Mouse (Mus musculus) MEL (cell line): Measurements from ENCODE around the gene Gm609.

Experiments used
- CTCF ChIP-seq, 3 experiments: IDR thresholded peaks in 2 of 3; conservative IDR thresholded peaks in 1 of 3; 2 replicates each; pipeline ENCODE4 v1.5.1; 2011 to 2012; ENCODE audit warnings: low read length in 3 of 3, low read depth in 2 of 3, mild to moderate bottlenecking in 2 of 3, improper control_type of control experiment in 1 of 3, inconsistent platforms in 1 of 3, mixed read lengths in 1 of 3, moderate library complexity in 1 of 3; ENCODE audit not compliant: control insufficient read depth in 1 of 3, insufficient read depth in 1 of 3, poor library complexity in 1 of 3, severe bottlenecking in 1 of 3
- HCFC1 ChIP-seq: IDR thresholded peaks from 2 replicates; pipeline ENCODE4 v1.6.1; 2012; ENCODE audit warnings: low read depth, mild to moderate bottlenecking, inconsistent platforms, low read length, improper control_type of control experiment, moderate library complexity
- POLR2A ChIP-seq, 2 experiments: IDR thresholded peaks; 2 replicates each; pipeline ENCODE4 v1.6.1; 2011 to 2012; ENCODE audit warnings: low read length in 2 of 2, mild to moderate bottlenecking in 2 of 2, control low read depth in 1 of 2, improper control_type of control experiment in 1 of 2, low read depth in 1 of 2, moderate library complexity in 1 of 2; ENCODE audit not compliant: control insufficient read depth in 1 of 2, insufficient read depth in 1 of 2, poor library complexity in 1 of 2
- TCF12 ChIP-seq: IDR thresholded peaks from 2 replicates; pipeline ENCODE4 v1.6.1; 2014; ENCODE audit warnings: low read depth, mild to moderate bottlenecking, inconsistent platforms, low read length, improper control_type of control experiment, moderate library complexity

DNA sequence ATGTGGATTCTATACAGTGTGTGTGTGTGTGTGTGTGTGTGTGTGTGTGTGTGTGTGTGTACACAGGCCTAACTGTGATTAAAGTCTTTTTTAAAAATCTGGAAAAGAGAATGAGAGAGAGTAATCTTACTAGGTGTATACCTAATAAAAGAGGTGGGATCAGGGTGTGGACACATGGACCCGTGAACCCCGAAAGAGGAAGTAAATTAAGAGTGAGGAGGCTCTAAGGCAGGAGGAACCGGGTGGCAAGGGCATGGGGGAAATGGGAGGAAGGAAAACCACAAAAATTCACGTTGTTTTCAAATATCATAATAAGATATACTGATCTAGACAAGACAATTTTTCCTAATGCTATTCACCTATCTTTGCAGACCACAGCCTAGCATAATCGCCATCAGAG lies 32.8 kb upstream of the Gm609 start:
- no peak for TF ChIP-seq TCF12
- no peak for TF ChIP-seq CTCF (IDR thresholded peaks at IDR 0.05 in 2 of 3, conservative IDR thresholded peaks at IDR 0.05 in 1 of 3; ENCODE audit: control insufficient read depth in 1 of 3, insufficient read depth in 1 of 3, low read depth in 2 of 3, low read length in 3 of 3, poor library complexity in 1 of 3, severe bottlenecking in 1 of 3)
- no peak for TF ChIP-seq POLR2A (IDR thresholded peaks at IDR 0.05; ENCODE audit: control insufficient read depth in 1 of 2, insufficient read depth in 1 of 2, low read depth in 1 of 2, low read length in 2 of 2, poor library complexity in 1 of 2)
- TF ChIP-seq HCFC1, result no peak
